Mouse (Mus musculus): ENCODE data around the gene Car10.
"Not testable (repeated sequence)": the region's sequence is repeated elsewhere in the genome, so short reads cannot be mapped to it uniquely, and the experiment has no call there.

The Car10 gene

DNA sequence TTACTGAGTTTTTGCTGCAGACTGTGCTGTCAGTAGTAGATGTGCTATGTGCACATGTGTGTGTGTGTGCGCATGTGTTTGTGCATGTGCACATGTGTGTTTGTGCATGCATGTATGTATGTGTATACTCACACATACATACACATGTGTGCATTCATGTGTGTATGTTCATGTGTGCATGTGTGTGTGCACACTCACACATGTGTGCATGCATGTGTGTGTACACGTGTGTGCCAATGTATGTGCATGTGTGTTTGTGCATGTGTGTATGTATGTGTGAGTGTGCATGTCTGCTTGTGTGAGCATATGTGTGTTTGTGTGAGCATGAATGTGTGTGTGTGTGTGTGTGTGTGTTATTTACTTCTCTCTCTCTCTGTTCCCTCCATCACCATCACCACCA lies 298.5 kb downstream of the Car10 start:
- no peak for DNase-seq

- DNase-seq, result not testable (repeated sequence)
Observed at GRCm38 (mm10) chr11:93401167-93401566, 303.3 kb downstream of the Car10 start.

DNA sequence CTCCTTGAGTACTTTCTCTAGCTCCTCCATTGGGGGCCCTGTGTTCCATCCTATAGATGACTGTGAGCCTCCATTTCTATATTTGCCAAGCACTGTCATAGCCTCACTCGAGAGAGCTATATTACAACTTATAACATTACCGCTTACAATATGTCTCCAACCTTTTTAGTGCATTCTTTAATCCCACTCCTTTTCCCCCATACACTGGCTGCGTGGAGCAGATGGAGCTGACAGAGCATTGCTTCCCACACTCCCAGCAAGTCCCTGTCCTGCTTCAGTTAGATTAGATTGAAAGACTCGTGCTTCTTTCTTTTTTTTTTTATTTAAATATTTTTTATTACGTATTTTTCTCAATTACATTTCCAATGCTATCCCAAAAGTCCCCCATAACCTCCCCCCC lies 310.2 kb downstream of the Car10 start:
- DNase-seq, result no peak

GRCm38 (mm10) chr11:93431482-93431881 lies 333.7 kb downstream of the Car10 start:
- peak; percentile 34 for DNase-seq

GRCm38 (mm10) chr11:93434997-93435915 lies 337.4 kb downstream of the Car10 start:
- peak; percentile 41 for DNase-seq

DNA sequence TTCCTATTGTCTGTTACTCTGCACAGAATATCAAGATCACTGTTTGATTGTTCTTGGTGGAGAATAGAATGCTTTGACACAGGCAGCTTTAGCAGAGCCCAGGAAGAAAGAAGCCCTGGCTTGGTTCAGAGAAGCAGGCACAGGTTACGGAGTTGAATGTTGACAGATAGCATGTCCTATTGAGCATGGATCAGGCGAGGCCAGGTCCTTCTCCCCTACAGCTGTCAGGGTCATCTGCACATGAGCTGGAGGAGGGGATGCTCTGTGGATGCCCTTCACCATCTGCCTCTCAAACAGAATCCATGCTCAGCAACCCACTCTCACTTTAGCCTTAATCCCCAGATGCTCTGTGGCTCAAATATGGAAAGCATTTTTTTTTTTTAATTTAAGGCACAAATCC lies 339.1 kb downstream of the Car10 start:
- no peak for DNase-seq

GRCm38 (mm10) chr11:93440466-93440865 lies 342.6 kb downstream of the Car10 start:
- no peak for DNase-seq

- no peak for DNase-seq
Observed at GRCm38 (mm10) chr11:93443777-93444176, 345.9 kb downstream of the Car10 start.

DNA sequence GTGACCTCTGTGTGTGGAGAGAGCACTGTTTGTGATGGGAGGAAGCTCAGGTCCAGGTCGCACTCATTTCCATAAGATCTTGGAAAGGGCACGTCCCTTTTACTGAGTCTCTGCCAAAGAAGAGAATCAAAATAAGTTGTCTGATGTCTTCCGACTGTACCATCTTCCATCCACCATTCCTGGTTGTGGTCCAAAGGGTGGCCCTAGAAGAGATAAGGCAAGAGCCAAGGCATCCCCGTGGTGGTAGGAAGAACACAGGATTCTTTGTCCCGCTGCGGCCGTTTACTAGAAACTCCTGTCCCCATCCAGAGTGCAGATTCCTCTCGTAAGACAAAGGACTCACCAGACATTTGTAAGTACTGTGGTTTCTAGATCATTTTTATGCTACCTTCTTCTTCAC lies 346.9 kb downstream of the Car10 start:
- DNase-seq, result no peak

DNA sequence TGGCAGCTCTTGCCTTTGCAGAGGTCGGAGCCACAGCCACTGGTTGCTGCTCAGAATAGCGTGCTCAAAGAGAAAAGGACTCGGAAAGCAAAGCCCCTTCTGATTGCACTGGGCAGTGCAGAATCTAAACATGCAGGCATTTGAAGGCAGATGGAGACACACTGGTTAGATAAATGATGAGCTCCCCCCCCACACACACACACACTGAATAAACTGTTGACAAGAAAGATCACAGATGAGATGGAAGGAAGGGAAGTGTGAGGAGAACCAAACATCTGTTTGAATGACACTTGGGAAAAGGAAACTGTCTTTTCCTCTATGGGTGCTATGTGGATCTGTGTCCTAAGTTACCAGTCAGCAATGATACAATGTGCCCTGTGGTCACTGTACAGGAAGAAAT lies 349.7 kb downstream of the Car10 start:
- DNase-seq, result no peak

GRCm38 (mm10) chr11:93448290-93449256 lies 350.7 kb downstream of the Car10 start:
- no peak for DNase-seq

- no peak for DNase-seq
Observed at GRCm38 (mm10) chr11:93450535-93450934, 352.7 kb downstream of the Car10 start.

- DNase-seq, result no peak
Observed at GRCm38 (mm10) chr11:93466221-93466620, 368.4 kb downstream of the Car10 start.

DNA sequence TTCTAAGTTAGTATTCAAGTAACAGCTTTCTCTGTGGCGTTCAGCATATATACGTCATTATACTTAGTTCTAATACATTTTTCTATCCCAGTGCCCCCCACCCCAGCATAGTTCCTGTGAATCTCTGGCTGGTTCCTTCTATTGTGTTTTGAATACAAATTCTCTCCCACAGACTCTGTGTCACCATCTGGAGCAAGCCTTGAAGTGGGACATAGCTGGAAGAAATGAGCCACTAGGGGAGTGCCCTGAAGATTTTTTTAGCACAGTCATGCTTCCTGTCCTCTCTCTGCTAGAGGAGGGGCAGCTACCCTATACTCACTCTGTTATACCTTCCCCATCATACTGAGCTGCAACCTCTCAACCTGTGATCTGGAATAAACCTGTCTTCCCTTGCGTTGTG lies 369.9 kb downstream of the Car10 start:
- no peak for DNase-seq

- DNase-seq, result no peak
Observed at GRCm38 (mm10) chr11:93470771-93471170, 372.9 kb downstream of the Car10 start.

- peak; percentile 75 for DNase-seq
Observed at GRCm38 (mm10) chr11:93471573-93472179, 373.8 kb downstream of the Car10 start.

GRCm38 (mm10) chr11:93484661-93485060 lies 386.8 kb downstream of the Car10 start:
- no peak for DNase-seq

DNA sequence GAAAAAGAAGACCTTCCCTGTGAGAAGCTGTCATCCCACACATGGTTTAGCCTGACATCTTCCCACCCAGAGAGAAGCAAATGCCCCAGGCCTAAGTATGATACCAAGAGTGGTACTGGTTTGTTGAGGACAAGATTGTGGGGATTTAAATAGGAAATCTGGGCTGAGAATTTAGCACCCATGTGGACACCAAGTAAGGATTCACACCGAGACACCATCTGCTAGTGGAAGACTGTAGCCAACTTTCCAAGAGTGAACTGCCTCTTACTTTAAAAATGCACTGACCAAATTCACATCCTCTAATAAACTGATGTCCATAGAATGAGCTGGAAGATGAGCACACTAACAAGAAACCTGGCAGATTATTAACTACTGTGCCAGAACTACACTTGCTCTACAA lies 389.2 kb downstream of the Car10 start:
- DNase-seq, result no peak

GRCm38 (mm10) chr11:93487913-93488604 lies 390.2 kb downstream of the Car10 start:
- DNase-seq, result no peak

DNA sequence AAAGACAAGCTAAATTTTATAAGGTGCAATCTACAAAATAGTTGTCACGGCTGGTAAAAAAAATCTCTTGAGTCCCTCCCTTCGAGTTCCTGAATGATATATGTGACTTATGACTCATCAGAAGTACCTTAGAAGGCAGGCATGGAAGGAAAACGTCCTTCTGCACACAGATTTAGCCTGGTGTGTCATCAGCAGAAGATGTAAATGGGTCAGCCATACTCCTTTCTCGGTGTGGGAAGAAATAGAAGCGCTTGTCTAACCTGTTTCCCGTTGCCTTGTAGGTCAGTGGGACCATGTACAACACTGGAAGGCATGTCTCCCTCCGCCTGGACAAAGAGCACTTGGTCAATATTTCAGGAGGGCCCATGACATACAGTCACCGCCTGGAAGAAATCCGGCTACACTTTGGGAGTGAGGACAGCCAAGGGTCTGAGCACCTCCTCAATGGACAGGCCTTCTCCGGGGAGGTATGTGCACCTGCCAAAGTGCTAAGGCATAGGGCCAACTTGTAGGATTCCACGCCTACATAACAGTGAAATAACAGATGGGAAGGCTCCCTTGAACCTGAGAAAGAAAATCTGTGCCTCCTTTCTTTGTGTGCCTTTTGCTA lies 392.5 kb downstream of the Car10 start:
- no peak for DNase-seq

DNA sequence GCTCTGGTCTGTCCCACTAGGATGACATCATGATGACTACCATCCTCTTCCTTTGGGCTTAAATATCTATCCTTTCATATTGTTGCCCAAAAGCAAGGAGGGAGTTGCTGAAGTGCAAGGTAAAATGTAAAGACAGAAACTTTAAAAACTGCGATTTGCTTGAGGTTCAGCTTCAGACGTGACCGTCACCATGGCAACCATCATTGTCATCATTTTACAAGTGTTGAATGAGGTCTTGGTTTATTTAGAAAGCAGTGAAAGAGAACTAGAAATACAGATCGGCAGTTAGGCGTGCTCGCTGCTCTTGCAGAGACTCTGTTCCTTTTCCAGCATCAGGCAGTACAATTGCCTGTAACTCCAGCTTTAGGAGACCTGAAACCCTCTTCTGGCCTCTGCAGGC lies 400.1 kb downstream of the Car10 start:
- DNase-seq, result no peak

DNA sequence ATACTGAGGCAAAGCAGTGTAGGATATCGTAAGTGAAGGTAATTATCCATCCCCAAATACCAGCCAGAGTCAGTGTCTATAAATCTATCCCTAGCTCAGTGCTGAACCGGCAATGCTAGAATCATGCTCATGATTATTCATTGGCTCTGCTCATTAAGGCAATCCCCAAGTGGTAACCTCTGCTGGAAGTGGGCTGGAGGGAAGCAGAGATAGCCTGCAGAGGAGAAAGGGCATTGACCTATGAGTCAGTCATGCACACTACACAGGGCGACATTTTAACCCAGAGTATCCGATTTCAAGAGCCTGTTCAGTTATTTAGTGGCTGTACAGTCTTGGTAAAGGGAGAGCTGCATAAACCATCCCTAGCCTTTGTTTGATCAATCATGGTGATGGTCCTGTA lies 402.6 kb downstream of the Car10 start:
- no peak for DNase-seq
